Mouse (Mus musculus) kidney, adult 11 months (tissue): ENCODE measurements around the gene Chadl.
"Not testable (repeated sequence)": the region's sequence is repeated elsewhere in the genome, so short reads cannot be mapped to it uniquely, and the experiment has no call there.

Source experiments
- DNase-seq: peaks from one replicate; pipeline ENCODE4 v3.0.0; 2022

Chadl gene

DNA sequence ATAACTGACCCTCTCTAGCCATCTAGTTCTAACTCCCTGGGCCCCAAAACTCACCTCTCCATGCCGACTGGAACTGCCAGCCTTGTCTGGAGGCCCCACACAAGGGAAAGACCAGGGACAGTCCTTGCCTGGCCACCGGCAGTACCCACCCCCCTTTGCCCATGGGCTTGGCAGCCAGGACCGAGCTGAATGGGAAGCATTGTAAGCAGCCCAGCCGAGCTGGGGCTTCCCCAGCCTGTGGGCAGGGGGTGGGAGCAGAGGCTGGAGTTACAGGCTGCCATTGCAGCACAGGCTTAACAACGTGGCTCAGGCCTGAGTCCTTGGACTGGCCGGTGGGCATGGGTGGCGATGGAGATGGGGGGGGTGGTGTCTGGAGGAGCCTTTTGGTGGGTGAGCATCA lies at the start of gene Chadl:
TSS of gene Chadl (minus strand) at position 113 of the 400 bp plus-strand sequence.
- no peak for DNase-seq

DNA sequence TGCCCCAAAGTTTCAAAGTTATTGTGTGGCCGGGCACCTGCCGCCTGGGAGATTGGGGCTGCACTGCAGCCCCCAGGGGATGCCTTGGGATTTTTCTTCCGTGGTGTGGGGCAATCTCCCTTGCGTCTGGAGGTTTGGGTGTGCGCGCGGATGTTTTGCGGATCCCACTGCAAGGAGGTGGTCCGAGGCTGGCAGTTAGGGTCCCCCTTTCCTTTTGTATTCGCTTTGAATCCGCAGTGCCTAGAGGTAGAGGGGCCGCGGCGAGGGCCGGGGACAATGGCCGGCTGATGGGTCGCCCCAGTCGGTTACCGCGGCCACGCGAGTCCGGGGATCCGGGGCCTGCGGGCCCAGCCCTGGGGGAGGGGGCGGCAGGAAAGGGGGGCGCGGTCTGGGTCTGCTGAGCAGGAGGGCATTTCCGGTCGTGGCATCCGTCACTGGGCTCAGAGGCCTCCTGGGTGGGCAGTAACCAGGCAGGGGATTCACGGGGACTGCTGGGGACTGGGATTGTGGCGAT lies 48.6 kb upstream of the Chadl start:
- peak; percentile 28 for DNase-seq

DNA sequence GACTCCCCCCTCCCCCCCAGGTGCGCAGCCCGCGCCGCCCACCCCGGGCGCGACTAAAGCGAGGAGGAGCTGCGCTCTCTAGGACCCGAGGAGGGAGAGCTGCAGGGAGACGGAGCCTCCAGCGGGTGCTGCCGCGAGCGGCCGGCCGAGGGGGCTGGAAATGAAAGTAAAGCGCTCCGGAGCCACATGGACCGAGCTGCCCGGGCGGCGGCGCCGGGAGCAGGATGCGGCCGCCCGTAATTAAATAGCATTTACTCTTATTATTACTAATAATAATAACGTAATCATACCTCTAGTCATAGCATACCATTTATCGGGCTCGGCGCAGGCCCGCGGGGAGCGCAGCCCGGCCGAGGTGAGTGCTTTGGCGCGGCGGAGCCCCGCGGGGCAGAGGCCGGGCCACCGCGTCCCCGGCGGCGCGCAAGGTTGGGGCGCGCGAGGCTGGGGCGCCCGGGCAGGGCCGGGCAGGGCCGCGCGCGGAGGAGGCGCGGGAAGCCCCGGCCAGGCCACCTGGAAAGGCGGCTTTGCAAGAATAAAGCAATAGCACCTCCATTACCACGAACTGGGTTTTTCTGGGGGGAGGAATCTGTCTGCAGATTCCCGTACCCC lies 48.0 kb upstream of the Chadl start, which contains the start of the genes Zc3h7b and Rangap1:
TSS of gene Zc3h7b (plus strand) at position 66 of the 609 bp plus-strand sequence.
TSS of gene Rangap1 (minus strand) at position 539 of the 609 bp plus-strand sequence.
- DNase-seq: peak; percentile 66

- not testable (repeated sequence) for DNase-seq
These were observed 45.3 kb upstream of the Chadl start for GRCm38 (mm10) chr15:81742368-81742767.

GRCm38 (mm10) chr15:81739924-81740323 lies 42.8 kb upstream of the Chadl start:
- DNase-seq: no peak

DNA sequence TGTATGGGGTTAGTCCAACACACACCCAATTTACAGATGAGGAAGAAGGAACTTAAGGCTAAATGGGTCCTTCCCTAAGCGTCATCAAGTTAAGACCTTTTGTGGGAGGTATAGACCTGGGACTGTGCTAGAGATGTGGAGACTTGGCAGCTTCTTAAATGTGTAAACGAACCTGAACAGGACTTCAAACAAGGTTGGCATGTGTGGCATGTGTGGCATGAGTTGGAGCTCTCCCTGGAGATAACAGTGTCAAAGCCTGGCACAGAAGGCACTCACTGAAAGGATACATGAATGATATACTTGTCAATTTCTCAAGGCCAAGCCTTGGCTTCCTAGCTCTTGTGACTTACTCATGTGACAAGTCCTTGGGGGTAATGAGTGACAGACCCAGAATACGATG lies 42.2 kb upstream of the Chadl start:
- no peak for DNase-seq

GRCm38 (mm10) chr15:81735075-81735474 lies 38.0 kb upstream of the Chadl start:
- no peak for DNase-seq

DNA sequence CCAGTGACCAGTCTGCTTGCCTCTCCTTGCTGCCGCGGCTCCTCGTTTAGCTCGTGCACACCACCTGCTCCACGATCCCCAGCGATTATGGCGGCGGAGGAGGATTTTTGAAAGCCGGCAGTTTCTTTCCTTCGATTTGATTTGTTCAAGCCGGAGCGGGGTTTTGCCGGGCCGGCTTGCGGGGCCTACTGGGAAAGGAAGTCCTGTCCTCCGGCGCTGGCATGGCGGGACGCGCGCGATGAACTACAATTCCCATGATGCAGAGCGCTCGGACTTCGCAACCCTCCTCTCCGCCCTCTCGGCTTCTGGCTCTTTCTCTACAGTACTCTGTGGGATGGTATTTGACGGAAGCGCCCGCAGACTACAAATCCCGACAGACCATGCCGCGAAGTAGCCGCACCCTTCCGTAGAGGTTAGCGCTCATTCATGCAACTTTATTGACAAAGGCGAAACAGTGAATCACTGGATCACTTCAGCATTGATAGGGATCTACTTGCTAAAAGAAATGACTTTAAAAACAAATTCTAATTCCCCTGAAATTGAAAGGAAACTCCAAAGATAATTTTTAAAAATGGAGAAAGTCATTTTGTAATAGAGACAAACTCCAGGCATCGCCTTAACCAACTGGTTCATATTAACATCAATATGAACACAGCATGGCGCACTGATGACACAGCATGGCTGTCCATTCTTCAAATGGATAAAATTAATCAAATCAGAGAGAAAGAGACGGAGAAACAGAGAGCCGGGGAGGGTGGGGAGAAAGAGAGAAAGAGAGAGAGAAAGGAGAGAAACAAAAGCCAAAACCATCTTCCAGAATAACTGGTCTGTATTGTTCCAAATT lies 32.9 kb upstream of the Chadl start:
- DNase-seq: peak; percentile 99

DNA sequence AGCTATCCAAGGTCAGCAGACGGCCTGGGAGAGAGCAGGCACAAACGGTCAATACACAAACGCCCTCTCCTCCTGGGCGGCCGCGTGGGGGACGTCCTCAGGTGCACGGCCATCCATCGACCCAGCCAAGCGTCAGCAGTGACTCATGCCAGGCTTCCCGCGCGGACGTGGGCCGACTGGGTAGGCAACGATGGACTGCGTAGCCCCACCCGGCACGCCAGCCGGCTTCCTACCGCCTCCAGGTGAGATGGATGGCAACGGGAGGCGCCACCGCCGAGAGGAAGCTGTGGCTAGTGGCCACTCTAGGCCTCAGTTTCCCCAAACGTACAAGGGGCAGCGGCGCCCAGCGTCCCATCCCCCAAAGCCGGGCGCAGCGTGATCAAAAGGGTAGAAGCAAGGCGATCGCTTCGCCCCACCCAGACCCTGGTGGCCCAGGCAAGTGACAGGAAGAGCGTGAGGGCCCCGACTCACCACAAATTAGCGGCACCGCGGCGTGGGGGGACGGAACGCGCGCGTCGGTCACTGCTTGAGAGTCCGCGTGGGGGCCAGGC lies 32.2 kb upstream of the Chadl start:
- peak; percentile 35 for DNase-seq

GRCm38 (mm10) chr15:81725965-81726364 lies 28.9 kb upstream of the Chadl start:
- DNase-seq: no peak

DNA sequence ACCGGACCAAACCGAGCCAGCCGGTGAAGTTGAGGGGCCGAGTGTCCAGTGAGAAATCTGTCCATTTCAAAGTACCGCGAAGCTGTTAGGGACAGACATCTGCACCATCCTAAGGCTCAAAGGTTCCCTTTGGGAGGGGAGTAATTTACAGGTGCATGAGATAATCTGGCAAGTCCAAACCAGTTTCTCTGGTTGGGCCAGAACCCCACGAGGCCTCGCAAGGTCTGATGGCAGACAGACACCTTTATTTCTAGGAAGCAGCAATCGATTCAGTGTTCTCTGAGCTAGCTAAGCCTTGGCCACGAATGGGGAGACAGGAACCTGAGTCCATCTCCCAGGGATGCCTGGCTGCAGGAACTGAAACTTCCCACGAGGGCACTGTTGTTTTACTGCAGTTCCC lies 26.6 kb upstream of the Chadl start:
- DNase-seq: no peak

GRCm38 (mm10) chr15:81722361-81722760 lies 25.3 kb upstream of the Chadl start:
- DNase-seq: no peak

DNA sequence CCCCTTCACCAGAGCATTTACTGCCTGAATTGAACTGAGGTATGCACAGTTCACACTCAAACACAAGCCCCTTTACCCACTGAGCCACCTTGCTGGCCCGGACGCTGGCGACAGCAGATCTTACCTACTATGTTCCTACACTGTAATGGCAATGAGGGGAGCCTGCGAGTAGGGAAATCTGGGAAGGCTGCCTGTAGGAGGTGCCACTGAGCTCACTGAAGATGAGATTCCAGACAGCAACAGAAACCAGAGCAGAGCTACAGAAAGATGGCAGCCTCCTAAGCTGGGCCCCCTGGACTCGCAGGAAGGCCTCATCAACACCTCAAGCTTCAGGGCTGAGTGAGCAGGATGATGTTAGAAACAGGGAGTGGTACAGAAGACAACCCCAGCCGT lies 22.0 kb upstream of the Chadl start:
- DNase-seq: no peak

DNA sequence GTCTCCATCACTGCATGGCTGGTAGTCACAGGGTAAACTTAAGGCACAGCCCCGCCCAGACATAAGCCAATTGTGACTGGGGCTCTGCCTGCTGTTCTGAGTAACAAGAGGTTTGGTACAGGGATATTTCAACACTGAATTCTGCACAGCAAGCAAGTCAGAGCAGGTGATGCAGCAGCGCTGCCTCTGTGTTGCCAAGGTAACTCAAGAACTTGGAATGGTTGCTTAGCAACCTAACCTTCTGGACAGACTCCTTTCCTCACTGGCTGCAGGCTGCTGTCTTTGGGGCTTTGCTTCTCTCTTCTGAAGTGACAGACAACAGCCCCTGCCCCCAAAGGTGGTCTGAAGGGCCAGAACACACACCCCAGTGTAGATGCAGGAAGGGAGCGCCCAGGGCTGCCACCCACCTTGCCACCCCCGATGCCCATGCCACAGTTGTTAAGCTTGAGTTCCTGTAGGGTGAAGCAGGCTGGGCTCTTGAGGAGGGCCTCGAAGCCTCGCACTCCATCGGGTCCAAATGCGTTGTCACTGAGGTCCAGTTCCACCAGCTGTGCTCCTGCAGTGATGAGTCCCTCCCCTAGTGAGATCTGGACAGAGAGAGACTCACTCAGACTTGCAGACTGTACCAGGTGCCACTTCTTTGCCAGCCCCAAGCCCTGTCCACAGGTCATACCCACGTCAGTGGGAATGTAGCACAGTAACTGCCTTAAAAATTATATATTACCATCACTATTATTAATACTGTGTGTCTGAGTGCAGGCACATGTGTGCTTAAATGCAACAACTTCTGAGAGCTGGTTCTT lies 21.4 kb upstream of the Chadl start:
- no peak for DNase-seq

- DNase-seq: no peak
These were observed 16.7 kb upstream of the Chadl start for GRCm38 (mm10) chr15:81713742-81714141.

GRCm38 (mm10) chr15:81710801-81711200 lies 13.7 kb upstream of the Chadl start:
- DNase-seq: no peak

DNA sequence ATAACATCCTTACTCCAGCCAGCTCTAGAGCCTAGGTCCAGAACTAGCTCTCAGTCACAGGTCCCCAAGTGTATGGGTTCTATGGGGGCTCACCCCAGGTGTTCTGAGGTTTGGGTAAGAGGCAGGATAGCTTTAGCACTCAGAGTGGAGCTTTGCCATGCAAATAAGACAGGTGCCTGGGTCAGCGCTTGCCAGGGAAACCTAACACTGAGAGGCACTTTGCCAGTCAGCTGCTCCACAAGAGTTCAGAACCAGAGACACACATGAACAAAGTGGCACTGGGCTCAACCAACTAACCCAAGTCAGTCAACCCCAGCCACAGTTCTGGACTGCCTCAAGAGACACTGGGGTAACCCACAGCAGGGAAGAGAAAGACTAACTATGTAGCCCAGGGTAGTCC lies 12.6 kb upstream of the Chadl start:
- DNase-seq: no peak

DNA sequence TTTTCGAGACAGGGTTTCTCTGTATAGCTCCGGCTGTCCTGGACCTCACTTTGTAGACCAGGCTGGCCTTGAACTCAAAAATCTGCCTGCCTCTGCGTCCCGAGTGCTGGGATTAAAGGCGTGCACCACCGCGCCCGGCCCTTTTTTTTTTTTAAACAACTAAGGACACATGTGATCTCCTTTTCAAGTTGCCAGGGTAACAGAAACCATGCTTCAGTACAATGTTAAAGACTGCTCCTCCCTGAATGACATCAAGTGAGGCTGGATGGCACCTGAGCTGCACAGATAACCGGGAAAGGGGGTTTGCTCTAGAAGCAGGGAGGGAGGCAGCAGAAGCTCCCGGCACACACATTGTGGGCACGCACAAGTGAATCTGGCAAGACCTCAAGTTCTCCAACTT lies 11.9 kb upstream of the Chadl start:
- no peak for DNase-seq

- no peak for DNase-seq
These were observed 6.0 kb upstream of the Chadl start for GRCm38 (mm10) chr15:81703094-81703489.

- no peak for DNase-seq
These were observed 5.4 kb upstream of the Chadl start for GRCm38 (mm10) chr15:81702306-81703093.

- not testable (repeated sequence) for DNase-seq
These were observed 4.3 kb upstream of the Chadl start for GRCm38 (mm10) chr15:81701350-81701749.

DNA sequence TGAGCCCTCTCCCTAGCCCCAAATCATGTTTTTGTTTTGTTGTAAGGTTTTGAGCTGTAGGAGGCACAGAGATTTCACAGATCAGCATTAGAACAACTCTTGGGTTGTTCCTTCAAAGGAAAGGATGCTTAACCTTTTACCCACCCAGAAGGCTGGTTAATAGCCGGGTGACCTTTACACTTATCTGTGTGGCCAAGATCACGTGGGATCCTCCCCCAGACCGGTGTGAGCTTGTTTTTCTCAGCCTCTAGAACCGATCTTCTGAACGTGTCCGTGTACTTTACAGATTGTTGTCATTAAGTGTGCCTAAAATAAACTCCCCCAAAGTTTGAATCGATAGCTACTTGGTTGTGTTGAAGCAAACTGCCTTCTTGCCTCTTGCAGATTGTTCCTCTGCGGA lies 3.5 kb upstream of the Chadl start:
- peak; percentile 85 for DNase-seq
